Mouse (Mus musculus) kidney, adult 2 months (tissue): ENCODE results near the gene Car5a.

ENCODE experiments used
- CTCF ChIP-seq: fragments of 200-500 bp; conservative IDR thresholded peaks from 2 replicates; pipeline ENCODE4 v1.5.1; 2011; ENCODE audit warnings: low read depth, mild to moderate bottlenecking, control low read depth, low read length, moderate library complexity, mixed read lengths; ENCODE audit not compliant: insufficient read depth, insufficient read length
- POLR2A ChIP-seq: fragments of 200-500 bp; IDR thresholded peaks from one replicate; pipeline ENCODE4 v1.6.1; 2011; ENCODE audit warnings: low read depth, low read length, control low read depth

GRCm38 (mm10) chr8:121880818-121881217, 63.9 kb downstream of the Car5a start:
- no peak for TF ChIP-seq POLR2A
- TF ChIP-seq CTCF = no peak
